ENCODE assay signal across 1 mouse cellular context in genomic region chrX:130874157-130874556, GRCm38 (mm10).
A peak's percentile ranks its signal among the peaks of the same experiment; 100 is the strongest.
TF ChIP-seq lines count a peak whose summit lies in the region.

No protein-coding gene starts in this region.

TF ChIP-seq in MEL, 35 proteins besides CTCF, POLR2A, EP300 and RAD21 (continued from another document):
- TF ChIP-seq MXI1 (IDR thresholded peaks at IDR 0.05; ENCODE audit: low read depth, low read length) (no peak), MAZ (IDR thresholded peaks at IDR 0.05; ENCODE audit: low read depth, low read length) (0 out of 2 replicates have a peak, but pooled peaks have one; percentile 30), TAL1 (IDR thresholded peaks at IDR 0.05; ENCODE audit: low read length) (no peak), NELFE (IDR thresholded peaks at IDR 0.05; ENCODE audit: low read depth, low read length) (no peak), CHD1 (IDR thresholded peaks at IDR 0.05; ENCODE audit: low read depth, low read length) (no peak), ZC3H11A (IDR thresholded peaks at IDR 0.05; ENCODE audit: low read depth, low read length) (peak; percentile 11; the same call in 1 of the 2 replicates), MEF2A (IDR thresholded peaks at IDR 0.05; ENCODE audit: extremely low read depth, insufficient replicate concordance, low read depth, low read length, poor library complexity, severe bottlenecking) (peak; percentile 18; the same call in 1 of the 2 replicates), RCOR1 (IDR thresholded peaks at IDR 0.05; ENCODE audit: low read depth, low read length) (peak; percentile 90), BHLHE40 (IDR thresholded peaks at IDR 0.05; ENCODE audit: borderline replicate concordance, low read depth, low read length) (0 out of 2 replicates have a peak, but pooled peaks have one; percentile 35), MAFK (IDR thresholded peaks at IDR 0.05; ENCODE audit: borderline replicate concordance, low read depth, low read length) (no peak; the same call in 1 of the 2 replicates), TBP (IDR thresholded peaks at IDR 0.05; ENCODE audit: low read depth, low read length) (no peak), USF1 (IDR thresholded peaks at IDR 0.05; ENCODE audit: low read depth, low read length) (peak; percentile 25; the same call in 1 of the 2 replicates), ELF1 (IDR thresholded peaks at IDR 0.05; ENCODE audit: low read depth, low read length) (no peak)
TF ChIP-seq in MEL: peak in this region for 11.
